Comparison of ENCODE assay signal across 8 mouse cellular contexts in the genomic region with DNA sequence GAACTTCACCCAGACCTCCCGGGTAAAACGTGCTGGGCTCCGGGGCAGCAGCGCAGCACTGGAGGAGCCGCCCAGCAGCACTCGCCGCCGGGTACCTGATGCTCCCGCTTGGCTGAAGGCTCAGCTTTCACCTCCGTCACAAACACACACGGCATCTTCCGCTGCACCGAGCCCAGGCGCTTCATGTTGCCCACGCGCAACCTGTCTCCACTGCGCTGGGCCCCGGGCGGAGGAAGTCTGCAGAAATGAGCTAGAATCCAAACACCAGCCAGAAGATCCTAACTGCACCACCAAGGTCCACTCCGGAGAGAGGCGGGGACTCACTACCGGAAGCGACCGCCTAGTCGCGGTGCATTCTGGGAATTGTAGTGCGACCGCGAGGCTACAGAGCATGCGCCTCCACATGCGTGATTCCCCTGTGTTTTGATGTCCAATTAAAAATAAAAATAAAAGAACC. TPM values are rescaled to one million over a fixed set of nuclear protein-coding genes. Genes with fewer than 3 reads are reported as not detected.
DNase-seq lines count a peak whose midpoint lies in the region; ATAC-seq and TF ChIP-seq lines count a peak whose summit lies in the region.

No protein-coding gene starts in this region.

- intact Hi-C loops in heart, postnatal 14 days (cut with DNase I), result no loop called here

- peak overlapping the region; percentile 73 for H3K9ac ChIP-seq in ES-E14 (ENCODE audit: insufficient read depth, low read depth, low read length, poor library complexity, severe bottlenecking)
- H3K9ac ChIP-seq in forebrain, embryonic 14.5 days (ENCODE audit: low read length), result peak overlapping the region; percentile 84
- H3K9ac ChIP-seq in liver, embryonic 16.5 days (ENCODE audit: low read depth, low read length), result peak overlapping the region; percentile 85
- H3K9ac ChIP-seq in neural tube, embryonic 12.5 days, result peak overlapping the region; percentile 64
- H3K9ac ChIP-seq in stomach, postnatal 0 days (ENCODE audit: low read length), result peak overlapping the region; percentile 75

- ATAC-seq in forebrain, embryonic 14.5 days, result peak; percentile 100
- ATAC-seq in liver, embryonic 16.5 days (ENCODE audit: low read depth), result peak; percentile 99
- ATAC-seq in neural tube, embryonic 12.5 days (ENCODE audit: low FRiP score, low read depth), result peak; percentile 99
- ATAC-seq in stomach, postnatal 0 days (ENCODE audit: low FRiP score, low TSS enrichment), result peak; percentile 97

- WGBS in forebrain, embryonic 14.5 days, result 0% methylated on average over 31 of the region's 31 CpGs
- WGBS in large intestine, adult 2 months, result under 1% methylated on average over 31 of the region's 31 CpGs
- WGBS in liver, embryonic 16.5 days (ENCODE audit: insufficient replicate concordance), result under 1% methylated on average over 31 of the region's 31 CpGs
- WGBS in neural tube, embryonic 12.5 days, result 0% methylated on average over 31 of the region's 31 CpGs
- under 1% methylated on average over 31 of the region's 31 CpGs for WGBS in stomach, postnatal 0 days

- DNase-seq in ES-E14 (ENCODE audit: low read depth, low spot score), result peak; percentile 70
- DNase-seq in cerebellum, adult 11 months, result peak; percentile 87
- peak; percentile 96 for DNase-seq in forebrain, embryonic 14.5 days (ENCODE audit: low spot score)
- peak; percentile 88 to 93 for DNase-seq in heart, postnatal 14 days
- peak; percentile 67 for DNase-seq in large intestine, adult 2 months (ENCODE audit: low read depth, low spot score)
- DNase-seq in stomach, postnatal 0 days (ENCODE audit: low spot score), result peak; percentile 88

- peaks cover 10% of the 10 kb centered on the region for H3K36me3 ChIP-seq in ES-E14 (ENCODE audit: control insufficient read depth, insufficient read depth, low read length, poor library complexity, severe bottlenecking)
- peaks cover 4% of the 10 kb centered on the region; the same call in 1 of the 2 replicates for H3K36me3 ChIP-seq in forebrain, embryonic 14.5 days (ENCODE audit: control insufficient read depth, insufficient read depth, low read length)
- peaks cover 6% of the 10 kb centered on the region; the same call in 1 of the 2 replicates for H3K36me3 ChIP-seq in liver, embryonic 16.5 days (ENCODE audit: control insufficient read depth, insufficient read depth)
- peaks cover 4% of the 10 kb centered on the region; the same call in 1 of the 2 replicates for H3K36me3 ChIP-seq in neural tube, embryonic 12.5 days
- no peaks in the 10 kb centered on the region for H3K36me3 ChIP-seq in stomach, postnatal 0 days (ENCODE audit: control insufficient read depth, insufficient read depth, low read length)

- H3K27ac ChIP-seq in ES-E14 (ENCODE audit: insufficient read depth, low read depth, low read length, poor library complexity, severe bottlenecking), result no peak overlapping the region
- peak overlapping the region; percentile 73; the same call in 1 of the 2 replicates for H3K27ac ChIP-seq in forebrain, embryonic 14.5 days (ENCODE audit: low read depth, low read length)
- H3K27ac ChIP-seq in liver, embryonic 16.5 days (ENCODE audit: low read length), result peak overlapping the region; percentile 85
- 0 out of 2 replicates have a peak overlapping the region, but pooled peaks have one; percentile 28 for H3K27ac ChIP-seq in neural tube, embryonic 12.5 days
- H3K27ac ChIP-seq in stomach, postnatal 0 days (replicated peaks), result no peak overlapping the region

- H3K27me3 ChIP-seq in forebrain, embryonic 14.5 days (replicated peaks; ENCODE audit: control insufficient read depth, insufficient read depth, low read length), result no peaks in the 10 kb centered on the region
- no peaks in the 10 kb centered on the region for H3K27me3 ChIP-seq in liver, embryonic 16.5 days (ENCODE audit: control insufficient read depth, insufficient read depth, low read depth, low read length)
- no peaks in the 10 kb centered on the region for H3K27me3 ChIP-seq in neural tube, embryonic 12.5 days (replicated peaks)
- H3K27me3 ChIP-seq in stomach, postnatal 0 days (ENCODE audit: control insufficient read depth, insufficient read depth, low read length), result no peaks in the 10 kb centered on the region

- TF ChIP-seq EP300 in stomach, postnatal 0 days (optimal IDR thresholded peaks at IDR 0.05), result no peak

- H3K4me2 ChIP-seq in forebrain, embryonic 14.5 days (ENCODE audit: low read length), result peak overlapping the region; percentile 69
- peak overlapping the region; percentile 78 for H3K4me2 ChIP-seq in liver, embryonic 16.5 days (ENCODE audit: low read depth, low read length)
- peak overlapping the region; percentile 66 for H3K4me2 ChIP-seq in neural tube, embryonic 12.5 days (replicated peaks)
- peak overlapping the region; percentile 88 for H3K4me2 ChIP-seq in stomach, postnatal 0 days (replicated peaks; ENCODE audit: low read depth)

- no peak for TF ChIP-seq CTCF in stomach, postnatal 0 days (IDR thresholded peaks at IDR 0.05; ENCODE audit: low read depth)

- H3K9me3 ChIP-seq in ES-E14 (ENCODE audit: control insufficient read depth, insufficient read depth, low read depth, low read length), result peaks cover 9% of the 10 kb centered on the region
- H3K9me3 ChIP-seq in forebrain, embryonic 14.5 days (replicated peaks; ENCODE audit: control insufficient read depth, low read length), result no peaks in the 10 kb centered on the region
- no peaks in the 10 kb centered on the region for H3K9me3 ChIP-seq in liver, embryonic 16.5 days (replicated peaks; ENCODE audit: control insufficient read depth, low read length)
- no peaks in the 10 kb centered on the region for H3K9me3 ChIP-seq in neural tube, embryonic 12.5 days
- H3K9me3 ChIP-seq in stomach, postnatal 0 days (ENCODE audit: control insufficient read depth, low read length), result no peaks in the 10 kb centered on the region

- 0 out of 4 replicates have a peak, but pooled peaks cover 0 to 1% of the 10 kb centered on the region in 2 experiments for H3K4me1 ChIP-seq in ES-E14 (ENCODE audit: control insufficient read depth in 2 of 2, insufficient read depth in 2 of 2, low read length in 2 of 2, poor library complexity in 1 of 2)
- H3K4me1 ChIP-seq in forebrain, embryonic 14.5 days (ENCODE audit: control insufficient read depth, insufficient read depth, low read length), result peaks cover 5% of the 10 kb centered on the region; the same call in 1 of the 2 replicates
- peaks cover 9% of the 10 kb centered on the region for H3K4me1 ChIP-seq in liver, embryonic 16.5 days (ENCODE audit: control insufficient read depth, low read depth, low read length)
- H3K4me1 ChIP-seq in neural tube, embryonic 12.5 days, result no peaks in the 10 kb centered on the region
- H3K4me1 ChIP-seq in stomach, postnatal 0 days (replicated peaks; ENCODE audit: control insufficient read depth, insufficient read depth), result no peaks in the 10 kb centered on the region

- peak overlapping the region; percentile 79 to 86 for H3K4me3 ChIP-seq in ES-E14 (ENCODE audit: insufficient read depth in 1 of 2, low read depth in 1 of 2, low read length in 2 of 2, poor library complexity in 1 of 2, severe bottlenecking in 1 of 2)
- H3K4me3 ChIP-seq in forebrain, embryonic 14.5 days (ENCODE audit: low read depth, low read length), result peak overlapping the region; percentile 65
- peak overlapping the region; percentile 96 for H3K4me3 ChIP-seq in liver, embryonic 16.5 days (ENCODE audit: low read depth, low read length)
- peak overlapping the region; percentile 58 for H3K4me3 ChIP-seq in neural tube, embryonic 12.5 days
- H3K4me3 ChIP-seq in stomach, postnatal 0 days (ENCODE audit: low read depth, low read length), result peak overlapping the region; percentile 73

- in situ Hi-C loops in ES-E14 (cut with MboI; ENCODE audit: low sequenced_read_pairs in 2 of 2, unreplicated experiment in 2 of 2), result no loop called here

TF ChIP-seq in ES-E14, 5 proteins besides CTCF, POLR2A, EP300 and RAD21:
- TF ChIP-seq ZNF384 (IDR thresholded peaks at IDR 0.05; ENCODE audit: low read depth, low read length) (no peak), HCFC1 (IDR thresholded peaks at IDR 0.05; ENCODE audit: borderline replicate concordance, insufficient read depth, low read length) (peak; percentile 89)
TF ChIP-seq in ES-E14: peak in this region for 1.

RNA-seq across cellular contexts. Expression of a gene that starts 1.3 kb away (rescaled TPM):
- total RNA-seq in ES-E14 (2012; rRNA removed), result 20.7 and 21.4 TPM in 2 replicates
- polyA plus RNA-seq in forebrain, embryonic 14.5 days (2014; fragmentation: Nextera tagmentation; extraction: Ambion mirVana), result 14.9 and 16.3 TPM in 2 replicates
- 1 to 10 TPM; 4.6 to 5.1 TPM for total RNA-seq in heart, postnatal 14 days (2021)
- 2.9 and 4.1 TPM in 2 replicates for polyA plus RNA-seq in large intestine, adult 2 months (2012; rRNA removed)
- polyA plus RNA-seq in liver, embryonic 16.5 days (2015; fragmentation: Nextera tagmentation; extraction: Ambion mirVana), result 13.2 and 14.2 TPM in 2 replicates
- polyA plus RNA-seq in neural tube, embryonic 12.5 days (2016; fragmentation: Nextera tagmentation; extraction: Ambion mirVana), result 11.3 and 12.3 TPM in 2 replicates
- polyA plus RNA-seq in stomach, postnatal 0 days (2015; fragmentation: Nextera tagmentation; extraction: Ambion mirVana), result 5.8 and 6.6 TPM in 2 replicates

RNA-seq across cellular contexts. Expression of a gene that starts 1.3 kb away (rescaled TPM):
- not detected in 2 replicates for total RNA-seq in ES-E14 (2012; rRNA removed)
- polyA plus RNA-seq in forebrain, embryonic 14.5 days (2014; fragmentation: Nextera tagmentation; extraction: Ambion mirVana), result not detected in 2 replicates
- total RNA-seq in heart, postnatal 14 days (2021), result not detected
- not detected in 2 replicates for polyA plus RNA-seq in large intestine, adult 2 months (2012; rRNA removed)
- not detected in 2 replicates for polyA plus RNA-seq in liver, embryonic 16.5 days (2015; fragmentation: Nextera tagmentation; extraction: Ambion mirVana)
- polyA plus RNA-seq in neural tube, embryonic 12.5 days (2016; fragmentation: Nextera tagmentation; extraction: Ambion mirVana), result not detected in 2 replicates
- not detected in 2 replicates for polyA plus RNA-seq in stomach, postnatal 0 days (2015; fragmentation: Nextera tagmentation; extraction: Ambion mirVana)

Comparison
In these comparisons a context has a peak if more than half of its experiments do, and no peak if none do; other contexts are left out.
1. H3K27ac ChIP-seq: peak in forebrain, embryonic 14.5 days (single experiment), liver, embryonic 16.5 days (single experiment) and neural tube, embryonic 12.5 days (single experiment); none in ES-E14 (single experiment) and stomach, postnatal 0 days (single experiment).
2. Peak in every context shown above with its lines, with median percentiles within 50 percentile points of each other: DNase-seq, H3K4me3 ChIP-seq, H3K9ac ChIP-seq, ATAC-seq and H3K4me2 ChIP-seq.